Comparison of ENCODE assay signal across 29 mouse cellular contexts in the genomic region with DNA sequence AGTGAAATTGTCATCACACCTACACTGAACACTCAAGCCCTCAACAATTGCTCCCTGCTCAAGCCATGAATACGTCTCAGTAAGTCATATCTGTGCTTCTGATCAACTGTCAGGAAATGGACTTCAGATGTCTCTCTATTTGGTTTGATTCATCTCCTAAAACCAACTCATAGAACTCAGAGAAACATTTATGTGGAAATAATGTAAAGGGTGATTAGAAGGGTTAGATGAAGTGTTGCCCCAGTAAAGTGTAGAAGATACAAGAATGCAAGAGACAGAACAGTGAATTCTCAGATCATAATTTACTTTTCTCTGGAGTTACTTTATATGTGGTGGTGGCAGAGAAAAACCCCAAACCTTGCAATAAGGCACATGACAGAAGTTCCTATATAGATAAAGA.
"Had no signal": no experiment of that assay in that cellular context is flagged by ENCODE, and none has a peak within 500 bp of the region (broad histone marks: within the 10 kb centered on the region; RNA-seq: fewer than 3 reads in every experiment).

No protein-coding gene starts in this region.

- H3K27me3 ChIP-seq: limb, embryonic 12.5 days; limb, embryonic 13.5 days; limb, embryonic 15.5 days; liver, embryonic 12.5 days; liver, embryonic 13.5 days; liver, embryonic 15.5 days; megakaryocyte, embryonic 14.5 days; midbrain, embryonic 12.5 days; midbrain, embryonic 13.5 days; midbrain, embryonic 15.5 days; neural tube, embryonic 12.5 days; neural tube, embryonic 13.5 days had no signal

- ATAC-seq: liver, embryonic 12.5 days; liver, postnatal 0 days; lung, postnatal 0 days; midbrain, embryonic 13.5 days; midbrain, embryonic 15.5 days; midbrain, embryonic 16.5 days had no signal

- DNase-seq: left cerebral cortex, postnatal 4 days; liver; liver, embryonic 13.5 days; liver, postnatal 0 days; lung, adult 2 months; lung, postnatal 36 days; lung, postnatal 4 days; midbrain, embryonic 14.5 days had no signal

- H3K4me2 ChIP-seq: limb, embryonic 12.5 days; limb, embryonic 13.5 days; limb, embryonic 15.5 days; liver, embryonic 11.5 days; liver, embryonic 12.5 days; liver, embryonic 13.5 days; liver, embryonic 15.5 days; midbrain, embryonic 11.5 days; midbrain, embryonic 12.5 days; midbrain, embryonic 13.5 days; midbrain, embryonic 15.5 days; neural tube, embryonic 12.5 days; neural tube, embryonic 13.5 days had no signal

- H3K4me3 ChIP-seq: left cerebral cortex, adult 2 months; limb, embryonic 10.5 days; limb, embryonic 12.5 days; limb, embryonic 13.5 days; limb, embryonic 15.5 days; liver, embryonic 12.5 days; liver, embryonic 13.5 days; liver, embryonic 15.5 days; megakaryocyte, embryonic 14.5 days; midbrain, embryonic 10.5 days; midbrain, embryonic 12.5 days; midbrain, embryonic 13.5 days; midbrain, embryonic 15.5 days; myocyte; neural tube, embryonic 12.5 days; neural tube, embryonic 13.5 days had no signal

- H3K27ac ChIP-seq: left cerebral cortex, adult 2 months; limb, embryonic 10.5 days; limb, embryonic 12.5 days; limb, embryonic 13.5 days; limb, embryonic 15.5 days; liver, embryonic 12.5 days; liver, embryonic 13.5 days; liver, embryonic 14.5 days; liver, embryonic 15.5 days; macrophage; midbrain, embryonic 10.5 days; midbrain, embryonic 12.5 days; midbrain, embryonic 13.5 days; midbrain, embryonic 15.5 days; neural tube, embryonic 12.5 days; neural tube, embryonic 13.5 days had no signal

- H3K9ac ChIP-seq: limb, embryonic 12.5 days; limb, embryonic 13.5 days; limb, embryonic 15.5 days; liver, embryonic 12.5 days; liver, embryonic 13.5 days; liver, embryonic 14.5 days; liver, embryonic 15.5 days; liver, postnatal 0 days; midbrain, embryonic 12.5 days; midbrain, embryonic 13.5 days; midbrain, embryonic 15.5 days; neural tube, embryonic 12.5 days; neural tube, embryonic 13.5 days had no signal

- H3K36me3 ChIP-seq: limb, embryonic 10.5 days; limb, embryonic 12.5 days; limb, embryonic 13.5 days; limb, embryonic 15.5 days; liver, embryonic 12.5 days; liver, embryonic 13.5 days; liver, embryonic 15.5 days; midbrain, embryonic 10.5 days; midbrain, embryonic 12.5 days; midbrain, embryonic 13.5 days; midbrain, embryonic 15.5 days; neural tube, embryonic 12.5 days; neural tube, embryonic 13.5 days had no signal

- H3K9me3 ChIP-seq: limb, embryonic 10.5 days; limb, embryonic 12.5 days; limb, embryonic 13.5 days; limb, embryonic 15.5 days; liver, embryonic 12.5 days; liver, embryonic 13.5 days; liver, embryonic 15.5 days; megakaryocyte, embryonic 14.5 days; midbrain, embryonic 10.5 days; midbrain, embryonic 12.5 days; midbrain, embryonic 13.5 days; midbrain, embryonic 15.5 days; neural tube, embryonic 12.5 days; neural tube, embryonic 13.5 days had no signal

- H3K4me1 ChIP-seq: limb, embryonic 10.5 days; limb, embryonic 12.5 days; limb, embryonic 13.5 days; limb, embryonic 15.5 days; liver, embryonic 12.5 days; liver, embryonic 13.5 days; liver, embryonic 15.5 days; megakaryocyte, embryonic 14.5 days; midbrain, embryonic 10.5 days; midbrain, embryonic 12.5 days; midbrain, embryonic 13.5 days; midbrain, embryonic 15.5 days; neural tube, embryonic 12.5 days; neural tube, embryonic 13.5 days had no signal
